Mouse (Mus musculus) kidney, adult 18-20 months (tissue): ENCODE results near the gene Ypel5.
A peak's percentile ranks its signal among the peaks of the same experiment; 100 is the strongest.

Experiments used
- DNase-seq: peaks from one replicate; pipeline ENCODE4 v3.0.0; 2021

Ypel5 gene

DNA sequence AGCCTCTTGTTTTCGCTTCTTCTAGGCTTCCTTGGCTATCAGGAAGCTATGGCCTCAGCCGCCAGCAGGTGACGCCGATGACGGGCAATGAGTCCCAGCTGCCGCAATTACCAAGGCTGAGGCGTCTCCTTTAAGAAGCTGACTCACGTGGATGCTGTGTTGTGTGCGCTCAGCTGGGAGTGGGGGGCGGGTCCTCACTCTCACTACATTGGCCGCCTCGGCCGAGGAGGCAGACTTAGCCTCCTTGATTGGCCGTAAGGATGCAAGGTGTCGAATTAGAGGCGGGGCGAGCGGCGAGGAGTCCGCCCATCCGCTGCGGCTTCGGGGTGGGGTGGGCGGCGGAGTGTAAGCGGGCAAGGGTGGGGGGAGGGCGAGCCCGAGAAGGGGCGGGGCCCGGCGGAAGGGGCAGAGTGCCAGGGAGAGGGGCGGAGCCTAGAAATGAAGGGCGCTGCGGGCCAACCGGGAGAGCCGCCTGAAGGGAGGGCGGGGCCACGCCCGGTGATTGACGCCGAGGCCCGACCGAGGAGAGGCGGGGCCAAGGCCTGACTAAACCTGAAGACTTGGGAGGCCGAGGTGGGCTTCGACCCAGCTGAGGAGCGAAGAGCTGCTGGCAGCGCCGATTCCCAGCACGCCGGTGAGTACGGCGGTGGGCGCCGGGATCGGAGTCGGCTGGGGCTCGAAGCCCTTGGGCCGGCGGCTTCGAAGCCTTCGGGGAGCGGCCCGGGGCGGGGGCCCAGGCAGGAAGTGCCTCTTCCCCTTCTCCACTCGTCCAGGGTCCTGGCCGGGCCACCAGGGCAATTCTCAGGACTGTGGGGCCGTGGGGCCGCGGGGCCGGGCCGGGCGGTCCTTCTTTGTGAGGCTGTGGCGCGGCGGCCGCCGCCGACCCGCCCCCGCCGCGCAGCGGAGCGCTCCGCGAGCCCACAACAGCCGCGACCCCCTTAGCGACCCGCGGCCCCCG lies at the start of gene Ypel5:
Ypel5 (plus strand) TSS at position 296 of the 958 bp plus-strand sequence.
- peak; percentile 97 for DNase-seq

DNA sequence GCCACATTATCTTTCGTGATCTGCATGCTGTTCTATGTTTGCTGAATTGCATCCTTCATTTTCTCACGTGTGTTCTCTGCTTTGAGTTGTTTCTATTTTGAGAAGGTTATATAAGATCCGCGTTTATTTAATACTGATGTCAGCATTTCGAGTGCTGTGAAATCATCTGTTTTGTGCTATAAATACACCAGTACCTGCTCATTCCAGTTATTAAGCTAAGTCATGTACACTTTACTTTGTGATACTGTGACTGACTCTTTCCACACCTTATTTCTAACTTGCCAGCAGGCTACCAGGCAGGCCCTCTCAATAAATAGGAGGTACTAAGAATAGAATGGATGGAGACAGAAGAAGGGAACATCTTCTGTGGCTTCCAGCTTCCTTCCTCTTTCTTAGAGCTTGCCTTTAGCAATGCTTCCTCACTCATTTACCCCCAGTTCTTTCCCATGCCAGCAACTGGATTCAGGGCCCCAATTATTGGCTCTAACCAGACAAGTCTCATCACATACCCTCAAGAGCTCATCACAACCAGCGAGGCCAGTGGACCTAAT lies 48.3 kb upstream of the Ypel5 start:
- no peak for DNase-seq

DNA sequence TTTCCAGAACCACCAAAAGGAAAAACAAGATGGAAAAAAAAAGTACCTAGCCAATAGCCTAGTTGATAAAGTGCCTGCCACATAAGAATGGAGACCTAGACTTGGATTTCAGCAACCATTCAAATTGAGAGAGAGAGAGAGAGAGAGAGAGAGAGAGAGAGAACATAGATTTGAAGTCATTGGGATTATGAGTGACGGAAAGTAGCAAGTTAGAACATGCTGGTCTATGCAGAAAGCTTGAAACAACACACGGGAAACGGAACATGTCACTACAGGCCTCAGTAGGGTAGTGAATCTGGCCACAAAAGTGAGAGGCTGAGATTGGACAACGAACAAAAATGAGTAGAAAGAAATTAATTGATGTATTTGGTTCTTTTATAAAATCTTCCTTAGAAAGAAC lies 43.0 kb upstream of the Ypel5 start:
- DNase-seq, result no peak

DNA sequence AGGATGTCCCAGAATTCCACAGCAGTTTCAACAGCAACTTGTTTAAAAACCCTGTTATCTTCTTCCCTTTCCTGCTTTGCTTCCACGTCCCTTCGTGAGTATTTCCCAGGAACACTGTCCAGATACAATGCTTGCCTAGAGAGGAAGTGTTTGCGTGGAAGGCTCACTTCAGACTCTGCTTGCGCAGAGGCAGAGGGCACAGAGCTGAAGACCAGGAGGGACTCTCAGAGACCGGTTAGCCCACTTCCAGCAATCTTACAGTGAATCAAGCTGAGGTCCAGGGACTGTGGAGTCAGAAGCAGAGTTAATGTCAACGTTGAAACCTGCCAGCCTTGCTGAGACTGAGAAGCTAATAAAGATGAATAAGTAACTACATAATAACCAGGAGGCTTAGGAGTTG lies 41.6 kb upstream of the Ypel5 start:
- DNase-seq, result no peak

DNA sequence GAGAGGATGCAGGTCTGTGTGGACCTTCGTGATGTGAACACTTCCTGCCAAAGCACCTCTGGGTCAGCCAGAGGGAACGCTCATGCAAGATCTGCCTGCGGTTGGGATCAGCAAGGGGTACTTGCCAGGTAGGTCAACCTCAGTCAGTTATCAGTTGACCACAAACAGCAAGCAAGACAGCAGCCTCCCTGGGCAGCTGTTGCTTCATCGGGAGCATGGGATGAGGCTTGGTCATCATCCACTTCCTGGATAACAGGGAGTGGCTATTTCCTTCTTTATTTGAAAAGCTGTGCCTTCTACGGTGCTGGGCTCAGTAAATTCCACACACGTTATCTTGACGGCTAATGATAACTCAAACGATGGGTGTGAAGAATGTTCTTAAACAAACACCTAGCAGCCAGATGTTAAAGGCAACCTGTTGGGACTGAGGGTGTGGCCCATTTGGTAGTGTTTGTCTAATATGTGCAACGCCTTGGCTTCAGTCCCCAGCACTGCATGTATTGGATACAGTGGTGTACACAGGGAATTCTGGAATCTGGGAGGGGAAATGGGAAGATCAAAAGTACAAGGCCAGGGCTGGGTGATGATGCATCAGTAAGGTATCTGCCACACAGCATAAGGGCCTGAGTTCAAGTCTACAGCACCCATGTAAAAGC lies 40.7 kb upstream of the Ypel5 start:
- DNase-seq, result no peak

DNA sequence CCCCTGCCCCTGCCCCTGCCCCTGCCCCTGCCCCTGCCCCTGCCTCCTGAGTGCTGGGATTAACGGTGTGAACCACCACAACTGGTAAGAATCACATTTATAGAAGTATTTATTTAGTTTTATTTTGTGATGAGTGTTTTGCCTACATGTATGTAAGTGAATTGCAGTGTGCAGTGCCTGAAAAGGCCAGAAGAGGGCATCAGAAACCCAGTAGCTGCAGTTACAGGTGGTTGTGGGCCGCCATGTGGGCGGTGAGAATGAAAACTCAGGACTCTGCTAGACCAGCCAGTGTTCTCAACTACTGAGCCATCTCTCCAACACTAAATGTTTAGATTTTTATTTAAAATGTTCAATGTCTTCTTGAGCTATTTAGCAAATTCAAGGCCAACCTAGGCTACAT lies 39.7 kb upstream of the Ypel5 start:
- DNase-seq, result no peak

DNA sequence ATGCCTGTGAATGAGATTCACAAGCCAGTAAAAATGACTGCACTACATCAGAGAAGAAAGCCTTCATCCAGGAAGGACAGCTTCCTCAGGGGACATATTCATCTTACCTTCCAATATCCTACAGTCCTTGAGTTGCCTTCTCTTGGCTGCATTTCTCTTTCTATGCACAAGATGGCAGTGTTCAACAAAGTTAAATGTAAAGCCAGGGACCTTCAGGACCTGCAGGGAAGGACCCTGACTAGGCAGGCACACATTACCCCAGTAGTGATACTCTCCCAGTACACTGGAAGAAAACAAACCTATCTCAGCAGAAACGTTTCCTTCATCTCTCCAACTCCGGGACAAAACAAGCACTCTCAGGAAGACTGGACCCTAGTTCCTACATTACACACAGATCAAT lies 38.4 kb upstream of the Ypel5 start:
- DNase-seq, result peak; percentile 18

DNA sequence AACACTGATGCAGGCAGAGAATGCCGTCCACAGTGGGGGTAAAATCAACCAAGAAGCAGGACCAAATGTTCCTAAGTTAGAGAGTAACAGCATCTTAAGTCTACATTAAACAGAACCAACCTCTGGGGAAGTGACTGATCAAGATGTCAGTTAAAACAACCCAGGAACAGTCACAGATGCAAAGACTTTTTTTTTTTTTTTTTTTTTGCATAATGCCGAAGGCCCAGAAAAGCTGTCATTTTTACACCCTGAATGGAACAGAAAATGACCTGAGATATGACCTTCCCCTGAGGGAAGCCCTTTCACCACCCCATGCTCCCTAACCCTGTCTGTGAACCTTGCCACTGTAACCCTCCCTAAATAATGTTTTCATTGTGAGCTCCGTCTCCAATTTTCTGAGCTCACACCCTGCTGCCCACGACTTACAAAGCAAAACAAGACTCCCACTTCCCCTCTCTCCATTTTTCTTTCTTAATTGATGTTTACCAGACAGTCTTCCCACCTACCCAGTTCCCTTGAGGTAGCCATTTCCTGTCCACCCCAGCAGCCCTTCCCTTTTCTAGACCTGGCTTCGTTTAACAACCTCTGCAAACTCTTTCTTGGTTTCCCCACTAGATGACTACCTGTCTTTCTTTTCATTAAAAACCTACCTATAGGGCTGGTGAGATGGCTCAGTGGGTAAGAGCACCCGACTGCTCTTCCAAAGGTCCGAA lies 26.2 kb upstream of the Ypel5 start:
- no peak for DNase-seq

DNA sequence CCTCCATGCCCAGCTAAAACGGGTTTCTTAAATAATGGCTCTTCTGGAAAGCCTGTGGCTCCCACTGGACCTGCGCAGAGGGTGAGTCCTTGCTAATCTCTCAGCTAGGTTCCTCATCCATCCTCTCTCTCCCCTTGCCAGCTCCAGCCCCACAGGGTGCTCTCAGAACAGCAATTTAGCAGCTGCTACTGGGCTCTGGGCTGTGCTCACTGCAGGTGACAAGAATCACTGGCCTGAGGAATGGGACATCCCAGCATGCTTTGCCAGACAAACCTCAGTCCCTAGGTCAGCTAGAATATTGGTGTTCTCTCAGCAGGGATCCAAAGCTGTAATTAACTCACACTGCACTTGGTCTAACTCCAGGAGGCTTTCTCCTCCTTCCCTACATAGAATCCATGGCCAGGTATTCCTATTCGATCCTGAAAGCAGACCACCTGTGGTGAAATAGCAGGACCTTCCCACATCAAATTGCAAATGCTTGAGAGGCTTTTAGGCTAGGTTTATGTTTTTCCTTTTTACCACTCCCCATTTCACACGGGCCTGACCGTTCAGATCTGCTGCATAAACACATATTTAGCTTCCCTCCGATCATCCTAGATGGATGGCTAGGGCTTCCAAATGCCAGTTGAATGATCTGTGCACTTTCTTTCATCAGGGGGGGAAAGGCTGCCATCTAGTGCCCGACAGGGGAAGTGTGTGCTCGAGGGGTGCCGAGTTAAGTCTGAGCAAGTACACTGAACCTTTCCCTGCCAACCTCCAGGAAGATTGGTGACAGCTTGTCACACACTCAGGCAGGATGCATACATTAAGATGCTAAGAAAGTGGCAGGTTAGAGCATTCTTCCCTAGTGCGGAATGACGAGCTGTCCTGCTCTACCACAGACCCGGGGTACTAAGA lies 22.6 kb upstream of the Ypel5 start:
- peak; percentile 68 for DNase-seq

DNA sequence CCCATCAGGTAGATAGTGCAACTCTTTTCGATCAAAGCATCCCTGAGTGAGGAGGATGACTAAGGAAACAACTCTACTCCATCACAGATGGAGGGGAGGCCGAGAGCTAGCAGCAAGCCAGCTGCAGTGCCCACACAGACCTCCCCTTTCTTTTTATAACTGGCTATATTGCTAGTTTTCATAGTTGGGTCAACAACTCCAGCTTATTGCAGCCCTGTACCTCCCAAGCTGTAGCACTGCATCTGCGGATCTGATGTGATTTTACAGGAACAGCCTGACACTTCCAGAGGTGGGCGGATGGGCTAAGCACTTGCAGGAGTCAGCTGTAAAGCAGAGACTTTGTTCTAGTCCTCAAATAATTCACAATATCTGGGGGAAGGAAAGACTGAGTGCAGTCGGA lies 18.7 kb upstream of the Ypel5 start:
- no peak for DNase-seq

DNA sequence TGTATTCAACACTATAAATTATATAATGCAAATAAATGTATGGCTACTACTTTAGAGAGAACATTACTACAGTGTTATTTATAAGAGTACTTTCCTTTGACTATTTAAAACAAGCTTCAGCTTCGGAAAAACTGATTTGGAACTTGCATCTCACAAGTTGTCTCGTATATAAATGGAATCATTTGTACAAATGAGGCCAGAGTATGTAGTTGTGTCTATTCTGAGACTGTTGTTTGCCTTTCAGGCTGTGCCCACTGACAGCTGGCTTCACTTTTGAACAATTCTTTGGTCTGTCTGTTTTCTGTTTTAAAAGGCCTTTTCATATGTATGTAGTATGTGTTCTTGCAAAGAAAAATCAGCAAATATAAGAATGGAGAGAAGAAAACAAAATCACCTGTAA lies 16.5 kb upstream of the Ypel5 start:
- DNase-seq, result no peak

DNA sequence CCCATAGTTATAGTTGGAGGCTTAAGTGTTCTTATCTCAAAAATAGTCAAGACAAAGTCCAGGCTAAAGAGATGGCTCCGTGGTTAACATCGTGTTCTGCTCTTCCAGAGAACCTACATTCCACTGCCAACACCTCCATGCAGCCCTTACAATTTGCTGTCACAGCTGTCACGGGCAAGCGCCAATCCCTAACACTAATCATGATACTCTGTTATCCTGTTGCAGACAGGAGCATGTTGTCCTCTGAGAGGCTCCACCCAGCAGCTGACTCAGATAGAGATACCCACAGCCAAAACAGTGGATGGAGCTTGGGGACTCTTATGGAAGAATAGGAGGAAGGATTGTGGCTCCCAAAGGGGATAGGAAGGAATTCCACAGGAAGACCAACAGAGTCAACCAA lies 15.8 kb upstream of the Ypel5 start:
- DNase-seq, result no peak

DNA sequence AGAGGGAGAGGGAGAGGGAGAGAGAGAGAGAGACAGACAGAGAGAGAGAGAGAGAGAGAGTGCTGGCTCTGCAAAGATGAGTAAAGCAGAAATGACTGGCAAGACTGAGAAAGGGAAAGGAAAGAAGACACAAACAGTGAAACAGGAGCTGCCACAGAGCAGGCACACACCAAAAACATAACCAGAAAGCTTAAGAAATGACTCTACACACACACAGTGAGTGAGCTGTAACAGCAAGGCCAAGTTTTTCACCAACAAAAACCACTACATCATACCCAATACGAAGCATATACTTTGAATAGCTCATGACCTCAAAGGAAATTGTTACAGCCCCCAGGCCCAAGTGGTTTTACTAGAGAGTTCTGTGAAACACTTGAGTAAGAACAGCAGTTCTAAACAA lies 14.3 kb upstream of the Ypel5 start:
- DNase-seq, result no peak

DNA sequence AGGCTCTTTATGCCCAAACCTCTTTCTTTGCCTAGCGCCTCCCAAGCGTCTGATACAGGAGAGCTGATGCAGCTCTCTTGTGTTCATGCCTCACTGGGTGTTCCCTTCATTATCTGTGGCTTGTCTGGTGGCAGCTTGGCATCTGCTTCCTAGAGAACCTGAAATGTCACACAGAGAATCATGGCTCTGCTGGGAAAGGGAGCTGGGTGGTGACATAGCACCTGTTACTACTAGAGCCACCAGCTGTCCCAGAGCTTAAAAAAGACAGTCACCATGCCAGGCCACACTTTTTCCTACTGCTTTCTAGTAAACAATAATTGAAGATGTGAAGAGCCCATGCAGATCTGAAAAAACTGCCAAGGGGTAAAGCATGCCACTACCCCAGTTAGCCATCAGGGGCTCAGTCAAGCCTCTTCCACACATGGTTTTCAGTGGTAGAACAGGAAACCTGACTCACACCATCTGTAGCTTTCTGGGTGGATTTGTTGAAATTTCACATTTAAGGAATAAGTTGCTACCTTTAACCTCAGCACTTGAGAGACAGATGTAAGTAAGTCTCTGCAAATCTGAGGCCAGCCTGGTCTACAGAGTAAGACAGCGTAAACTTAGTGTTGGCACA lies 9.2 kb upstream of the Ypel5 start:
- no peak for DNase-seq

DNA sequence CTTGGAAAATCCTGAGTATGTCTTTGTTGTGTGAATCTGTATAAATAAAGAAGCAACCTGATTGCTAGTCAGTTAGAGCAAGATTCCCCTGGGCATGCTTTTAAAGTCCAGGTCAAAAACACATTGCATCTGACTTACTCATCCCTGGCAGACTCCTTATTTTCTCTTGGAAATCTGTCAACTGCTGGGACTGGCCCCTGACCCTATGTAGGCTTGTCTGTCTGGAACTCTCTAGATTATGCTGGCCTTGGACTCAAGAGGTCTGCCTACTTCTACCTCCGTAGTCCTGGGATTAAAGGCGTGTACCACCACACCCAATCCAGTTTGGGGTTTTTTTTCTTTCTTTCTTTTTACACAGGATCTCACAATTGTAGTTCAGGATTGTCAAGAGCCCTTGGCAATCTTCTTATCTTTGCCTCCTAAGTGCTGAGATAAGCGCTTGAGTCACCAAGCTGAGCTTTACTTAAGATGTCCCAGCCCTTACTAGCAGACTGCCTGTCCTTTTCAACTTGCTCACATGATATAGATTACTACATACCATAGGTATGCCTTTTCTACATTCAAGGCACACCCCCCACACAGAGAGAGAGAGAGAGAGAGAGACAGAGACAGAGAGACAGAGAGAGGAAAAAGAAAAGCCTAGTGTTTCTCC lies 8.1 kb upstream of the Ypel5 start:
- no peak for DNase-seq

DNA sequence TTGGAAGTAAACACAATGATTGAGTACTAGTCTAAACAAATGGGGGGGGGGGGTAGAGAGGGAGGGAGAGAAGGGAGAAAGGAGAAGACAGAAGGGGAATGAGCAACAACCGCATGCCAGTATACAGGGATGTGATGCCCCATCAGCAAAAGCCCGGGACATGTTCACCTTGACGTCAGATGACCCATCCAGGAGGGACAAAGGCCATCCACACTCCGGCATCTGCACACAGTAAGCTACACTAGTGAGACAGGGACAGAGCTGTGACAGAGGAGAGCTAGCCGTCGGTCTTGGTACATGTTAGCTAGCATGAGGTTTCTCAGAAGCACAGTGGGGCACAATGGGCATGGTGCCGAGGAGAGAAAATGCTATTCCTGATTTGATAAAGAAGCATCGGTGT lies 7.6 kb upstream of the Ypel5 start:
- DNase-seq, result no peak

DNA sequence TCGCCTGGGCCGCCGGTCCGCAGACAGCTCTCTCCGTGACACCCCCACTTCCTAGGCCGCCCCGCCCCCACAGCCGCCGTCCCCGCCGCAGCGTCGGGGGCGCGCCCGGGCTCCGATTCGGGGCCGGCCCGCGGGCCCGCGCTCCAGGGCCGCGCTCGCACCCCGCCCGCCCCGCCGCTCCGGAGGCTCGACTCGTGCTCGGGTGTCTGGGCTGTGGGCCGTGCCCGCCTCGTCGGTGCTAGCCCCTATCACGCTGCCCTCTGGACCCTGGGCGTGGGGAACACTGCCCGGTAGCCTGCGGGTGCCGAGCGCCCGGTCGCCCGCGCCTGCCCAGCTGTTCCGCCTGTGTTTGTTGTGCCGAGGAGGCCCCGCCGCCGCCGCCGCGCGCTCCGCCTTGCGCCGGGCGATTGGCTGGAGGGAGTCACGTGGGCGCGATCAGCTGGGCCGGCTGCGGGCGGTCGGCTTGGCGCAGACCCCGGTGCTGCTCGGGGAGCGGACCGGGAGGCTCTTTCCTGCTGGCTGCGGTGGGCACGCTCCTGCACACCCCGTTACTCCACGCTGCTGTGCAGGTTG lies 973 bp downstream of the Ypel5 start:
- peak; percentile 95 for DNase-seq

DNA sequence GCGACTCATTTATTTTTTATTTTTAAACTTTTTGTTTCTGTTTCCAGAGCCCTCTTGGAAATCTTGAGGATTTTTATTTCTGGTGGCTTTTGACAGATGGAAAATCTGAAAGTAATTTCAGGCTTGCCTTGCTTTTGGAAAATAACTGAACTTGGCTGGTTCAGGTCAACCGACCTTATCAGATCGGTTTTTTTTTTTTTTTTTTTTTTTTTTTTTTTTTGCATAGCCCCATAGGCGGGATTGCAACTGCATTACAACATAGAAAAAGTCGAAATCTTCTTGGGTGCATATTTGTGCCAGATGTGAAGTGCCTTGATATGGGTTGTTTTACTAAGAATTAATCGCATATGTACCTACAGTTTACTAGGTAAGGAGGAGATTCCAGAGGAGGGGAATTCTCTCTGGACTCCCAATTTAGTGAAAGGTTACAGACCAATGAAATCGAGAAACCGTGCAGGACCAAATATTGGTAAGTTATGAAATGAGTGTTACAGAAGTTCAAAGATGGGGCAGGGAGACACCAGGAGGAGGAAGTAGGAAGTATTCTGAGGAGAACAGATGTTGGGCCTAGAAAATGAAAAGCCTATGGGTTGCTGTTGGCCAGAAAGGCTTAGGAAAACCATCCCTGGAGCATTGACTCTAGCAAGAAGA lies 1.7 kb downstream of the Ypel5 start:
- peak; percentile 6 for DNase-seq

DNA sequence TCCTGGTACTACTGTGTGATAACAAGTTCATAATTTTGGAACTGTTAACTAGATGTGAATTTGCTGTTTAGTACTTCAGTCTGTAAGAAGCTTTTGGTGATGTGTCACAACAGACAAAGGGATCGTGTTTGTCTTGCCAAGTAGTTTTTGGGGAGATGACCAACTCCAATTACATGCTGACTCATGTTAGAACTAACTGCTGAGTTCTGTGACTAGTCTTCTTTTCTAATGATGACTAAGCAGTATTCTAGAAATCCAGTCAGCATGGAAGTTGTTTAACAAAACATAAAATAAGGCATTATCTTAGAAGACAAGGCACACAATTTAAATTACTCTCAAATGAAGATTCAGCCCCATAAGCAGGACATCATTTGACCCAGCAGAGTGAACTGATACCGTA lies 2.7 kb downstream of the Ypel5 start:
- no peak for DNase-seq

DNA sequence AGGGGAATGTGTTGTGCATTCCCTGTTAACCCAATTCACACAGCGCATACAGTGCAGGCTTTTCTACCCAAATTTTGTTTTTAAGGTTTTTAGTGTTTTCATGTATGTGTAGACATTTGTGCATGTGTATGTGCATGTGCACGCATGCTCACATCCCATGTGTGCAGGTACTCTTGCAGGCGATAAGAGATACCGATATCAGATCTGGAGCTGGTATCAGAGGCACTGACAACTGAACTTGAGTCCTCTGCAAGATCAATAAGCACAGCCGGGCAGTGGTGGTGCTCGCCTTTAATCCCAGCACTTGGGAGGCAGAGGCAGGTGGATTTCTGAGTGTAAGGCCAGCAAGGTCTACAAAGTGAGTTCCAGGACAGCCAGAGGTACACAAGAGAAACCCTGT lies 8.1 kb downstream of the Ypel5 start:
- no peak for DNase-seq
